Comparison of ENCODE assay signal across 7 mouse cellular contexts in genomic region chr2:117477503-117477902, GRCm38 (mm10).
DNase-seq lines count a peak whose midpoint lies in the region; ATAC-seq and TF ChIP-seq lines count a peak whose summit lies in the region.
"Not testable (repeated sequence)": the region's sequence is repeated elsewhere in the genome, so short reads cannot be mapped to it uniquely, and the experiment has no call there.

No protein-coding gene starts in this region.

- not testable (repeated sequence) for H3K4me2 ChIP-seq in embryonic facial prominence, embryonic 14.5 days (ENCODE audit: low read depth, low read length); forebrain, embryonic 14.5 days (ENCODE audit: low read length); forebrain, postnatal 0 days (ENCODE audit: low read depth); hindbrain, embryonic 14.5 days (replicated peaks); hindbrain, embryonic 16.5 days (ENCODE audit: low read length); lung, embryonic 16.5 days (ENCODE audit: low read depth, low read length); midbrain, embryonic 16.5 days (ENCODE audit: low read length)

- H3K27me3 ChIP-seq in embryonic facial prominence, embryonic 14.5 days (replicated peaks; ENCODE audit: control insufficient read depth, insufficient read depth, low read length); forebrain, embryonic 14.5 days (replicated peaks; ENCODE audit: control insufficient read depth, insufficient read depth, low read length); forebrain, postnatal 0 days (ENCODE audit: insufficient read depth, low read length); hindbrain, embryonic 14.5 days (ENCODE audit: control insufficient read depth, insufficient read depth, low read length); hindbrain, embryonic 16.5 days (replicated peaks; ENCODE audit: control insufficient read depth, insufficient read depth, low read length); lung, embryonic 16.5 days (ENCODE audit: control insufficient read depth, insufficient read depth, low read depth, low read length); midbrain, embryonic 16.5 days (ENCODE audit: control insufficient read depth, insufficient read depth, low read depth, low read length): not testable (repeated sequence)

- not testable (repeated sequence) for H3K4me1 ChIP-seq in embryonic facial prominence, embryonic 14.5 days (ENCODE audit: control insufficient read depth, insufficient read depth, low read length); forebrain, embryonic 14.5 days (ENCODE audit: control insufficient read depth, insufficient read depth, low read length); forebrain, postnatal 0 days (ENCODE audit: insufficient read depth); hindbrain, embryonic 14.5 days (replicated peaks; ENCODE audit: control insufficient read depth, insufficient read depth, low read length); hindbrain, embryonic 16.5 days (ENCODE audit: control insufficient read depth, insufficient read depth, low read depth, low read length); lung, embryonic 16.5 days (replicated peaks; ENCODE audit: control insufficient read depth, insufficient read depth, low read length); midbrain, embryonic 16.5 days (ENCODE audit: control insufficient read depth, insufficient read depth, low read length)

- TF ChIP-seq CTCF in forebrain, postnatal 0 days (IDR thresholded peaks at IDR 0.05; ENCODE audit: low read depth), result not testable (repeated sequence)

- H3K9ac ChIP-seq in embryonic facial prominence, embryonic 14.5 days (ENCODE audit: low read depth, low read length); forebrain, embryonic 14.5 days (ENCODE audit: low read length); forebrain, postnatal 0 days; hindbrain, embryonic 14.5 days; hindbrain, embryonic 16.5 days (ENCODE audit: low read depth, low read length); lung, embryonic 16.5 days (ENCODE audit: low read length); midbrain, embryonic 16.5 days (ENCODE audit: low read depth, low read length): not testable (repeated sequence)

- not testable (repeated sequence) for H3K27ac ChIP-seq in embryonic facial prominence, embryonic 14.5 days (replicated peaks; ENCODE audit: low read depth, low read length); forebrain, embryonic 14.5 days (ENCODE audit: low read depth, low read length); forebrain, postnatal 0 days (ENCODE audit: low read depth, low read length); hindbrain, embryonic 14.5 days; hindbrain, embryonic 16.5 days (ENCODE audit: low read depth, low read length); lung, embryonic 16.5 days (ENCODE audit: low read length); midbrain, embryonic 16.5 days (ENCODE audit: low read length)

- not testable (repeated sequence) for DNase-seq in embryonic facial prominence, embryonic 14.5 days (ENCODE audit: low spot score); forebrain, embryonic 14.5 days (ENCODE audit: low spot score); forebrain, postnatal 0 days; hindbrain, embryonic 14.5 days (ENCODE audit: low spot score)

- H3K9me3 ChIP-seq in embryonic facial prominence, embryonic 14.5 days (ENCODE audit: control insufficient read depth, low read length); forebrain, embryonic 14.5 days (replicated peaks; ENCODE audit: control insufficient read depth, low read length); forebrain, postnatal 0 days (ENCODE audit: low read length); hindbrain, embryonic 14.5 days (ENCODE audit: control insufficient read depth, low read length); hindbrain, embryonic 16.5 days (ENCODE audit: control insufficient read depth, low read length); lung, embryonic 16.5 days (ENCODE audit: control insufficient read depth, low read length); midbrain, embryonic 16.5 days (replicated peaks; ENCODE audit: control insufficient read depth, low read length, poor library complexity, severe bottlenecking): not testable (repeated sequence)

- H3K4me3 ChIP-seq in embryonic facial prominence, embryonic 14.5 days (ENCODE audit: low read depth, low read length); forebrain, embryonic 14.5 days (ENCODE audit: low read depth, low read length); forebrain, postnatal 0 days (ENCODE audit: low read depth, low read length); hindbrain, embryonic 14.5 days (replicated peaks; ENCODE audit: low read length); hindbrain, embryonic 16.5 days (ENCODE audit: low read length); lung, embryonic 16.5 days (ENCODE audit: low read length); midbrain, embryonic 16.5 days (ENCODE audit: low read depth, low read length): not testable (repeated sequence)

- WGBS in embryonic facial prominence, embryonic 14.5 days, result 54% methylated on average over 9 of the region's 11 CpGs
- 92% methylated on average over 10 of the region's 11 CpGs for WGBS in forebrain, embryonic 14.5 days
- WGBS in forebrain, postnatal 0 days, result 84% methylated on average over 10 of the region's 11 CpGs
- WGBS in hindbrain, embryonic 14.5 days, result 75% methylated on average over 11 of the region's 11 CpGs
- WGBS in hindbrain, embryonic 16.5 days, result 75% methylated on average over 7 of the region's 11 CpGs
- WGBS in lung, embryonic 16.5 days, result 70% methylated on average over 10 of the region's 11 CpGs
- 88% methylated on average over 11 of the region's 11 CpGs for WGBS in midbrain, embryonic 16.5 days

- not testable (repeated sequence) for H3K36me3 ChIP-seq in embryonic facial prominence, embryonic 14.5 days (ENCODE audit: control insufficient read depth, insufficient read depth, low read length); forebrain, embryonic 14.5 days (ENCODE audit: control insufficient read depth, insufficient read depth, low read length); forebrain, postnatal 0 days (ENCODE audit: insufficient read depth); hindbrain, embryonic 14.5 days (replicated peaks; ENCODE audit: control insufficient read depth, insufficient read depth); hindbrain, embryonic 16.5 days (ENCODE audit: control insufficient read depth, insufficient read depth, low read length); lung, embryonic 16.5 days (ENCODE audit: control insufficient read depth, insufficient read depth, low read length); midbrain, embryonic 16.5 days (ENCODE audit: control insufficient read depth, insufficient read depth, low read length)

- ATAC-seq in embryonic facial prominence, embryonic 14.5 days (ENCODE audit: low read depth), result peak; percentile 70; the same call in 1 of the 2 replicates
- ATAC-seq in forebrain, embryonic 14.5 days, result peak; percentile 55; the same call in 1 of the 2 replicates
- peak; percentile 36; the same call in 1 of the 2 replicates for ATAC-seq in forebrain, postnatal 0 days
- 0 out of 2 replicates have a peak, but pooled peaks have one; percentile 59 for ATAC-seq in hindbrain, embryonic 14.5 days (ENCODE audit: low FRiP score)
- peak; percentile 57 for ATAC-seq in hindbrain, embryonic 16.5 days
- peak; percentile 23; the same call in 1 of the 2 replicates for ATAC-seq in lung, embryonic 16.5 days (ENCODE audit: low read depth)
- 0 out of 2 replicates have a peak, but pooled peaks have one; percentile 11 for ATAC-seq in midbrain, embryonic 16.5 days

Comparison
In these comparisons a context has a peak if more than half of its experiments do, and no peak if none do; other contexts are left out.
1. ATAC-seq: peak in every context shown above with its lines; median percentile 70 in embryonic facial prominence, embryonic 14.5 days; 59 in hindbrain, embryonic 14.5 days; 57 in hindbrain, embryonic 16.5 days; 55 in forebrain, embryonic 14.5 days; 36 in forebrain, postnatal 0 days; 23 in lung, embryonic 16.5 days; 11 in midbrain, embryonic 16.5 days.